Mouse (Mus musculus) adrenal gland (tissue): Measurements from ENCODE around the gene Espn.

ENCODE experiments used
- intact Hi-C: fragments of 180-260 bp; cut with DNase I; formaldehyde crosslinking; loops from one replicate; pipeline ENCODE4 v1.15.1; 2025

Espn gene

GRCm38 (mm10) chr4:152153771-152154177, 1.6 kb upstream of the Espn start:
- intact Hi-C loops, result no loop called here

- intact Hi-C loops, result no loop called here
Measured at GRCm38 (mm10) chr4:152151451-152151965, 663 bp downstream of the Espn start.

- intact Hi-C loops, result no loop called here
Measured at GRCm38 (mm10) chr4:152150546-152150945, 1.6 kb downstream of the Espn start.

GRCm38 (mm10) chr4:152146033-152146827, 5.9 kb downstream of the Espn start:
- intact Hi-C loops, result no loop called here

- intact Hi-C loops, result no loop called here
Measured at GRCm38 (mm10) chr4:152145473-152145872, 6.7 kb downstream of the Espn start.

GRCm38 (mm10) chr4:152143632-152144031, 8.5 kb downstream of the Espn start:
- intact Hi-C loops, result no loop called here

GRCm38 (mm10) chr4:152141521-152142135, 10.5 kb downstream of the Espn start:
- intact Hi-C loops, result no loop called here

- intact Hi-C loops, result no loop called here
Measured at GRCm38 (mm10) chr4:152140441-152140840, 11.7 kb downstream of the Espn start.

GRCm38 (mm10) chr4:152138497-152139260, 13.5 kb downstream of the Espn start:
- intact Hi-C loops, result loop anchor here (5.0 kb wide), 1 partner anchor 36 kb away; no protein-coding TSS in a partner anchor

GRCm38 (mm10) chr4:152136876-152137250, 15.3 kb downstream of the Espn start:
- intact Hi-C loops, result loop anchor here (5.0 kb wide), 1 partner anchor 35 kb away; no protein-coding TSS in a partner anchor

GRCm38 (mm10) chr4:152136112-152136875, 15.9 kb downstream of the Espn start:
- intact Hi-C loops, result loop anchor here (5.0 kb wide), 1 partner anchor 34 kb away; no protein-coding TSS in a partner anchor

- intact Hi-C loops, result loop anchor here (5.0 kb wide), 1 partner anchor 33 kb away; no protein-coding TSS in a partner anchor
Measured at GRCm38 (mm10) chr4:152135363-152135762, 16.8 kb downstream of the Espn start.

- intact Hi-C loops, result no loop called here
Measured at GRCm38 (mm10) chr4:152134507-152134906, 17.7 kb downstream of the Espn start.

- intact Hi-C loops, result no loop called here
Measured at GRCm38 (mm10) chr4:152133213-152133612, 19.0 kb downstream of the Espn start.

GRCm38 (mm10) chr4:152132772-152133169, 19.4 kb downstream of the Espn start:
- intact Hi-C loops, result no loop called here

- intact Hi-C loops, result no loop called here
Measured at GRCm38 (mm10) chr4:152131809-152132771, 20.1 kb downstream of the Espn start.

GRCm38 (mm10) chr4:152130771-152131653, 21.2 kb downstream of the Espn start:
- intact Hi-C loops, result no loop called here

GRCm38 (mm10) chr4:152129395-152129930, 22.7 kb downstream of the Espn start:
- intact Hi-C loops, result no loop called here
